Comparison of ENCODE assay signal across 9 mouse cellular contexts in genomic region chr11:49076001-49076757, GRCm38 (mm10). TPM values are rescaled to one million over a fixed set of nuclear protein-coding genes. Genes with fewer than 3 reads are reported as not detected.
DNase-seq lines count a peak whose midpoint lies in the region; ATAC-seq and TF ChIP-seq lines count a peak whose summit lies in the region.
"Not testable (repeated sequence)": the region's sequence is repeated elsewhere in the genome, so short reads cannot be mapped to it uniquely, and the experiment has no call there.
"Had no signal": no experiment of that assay in that cellular context is flagged by ENCODE, and none has a peak within 500 bp of the region (broad histone marks: within the 10 kb centered on the region; RNA-seq: fewer than 3 reads in every experiment).

Ifi47 (plus strand) TSS chr11:49076587.

- ATAC-seq in hematopoietic stem cell, adult 5-6 weeks (replicated peaks in 1 of 2; ENCODE audit: insufficient read depth in 1 of 2, low FRiP score in 2 of 2, low TSS enrichment in 1 of 2, low read depth in 1 of 2, poor library complexity in 2 of 2, severe bottlenecking in 2 of 2) = peak; percentile 89 to 91
- not testable (repeated sequence) for ATAC-seq in kidney, embryonic 16.5 days (ENCODE audit: low FRiP score, low TSS enrichment)
- 0 out of 2 replicates have a peak, but pooled peaks have one; percentile 37 for ATAC-seq in liver, embryonic 12.5 days

- H3K27ac ChIP-seq in bone marrow, adult 2 months (ENCODE audit: control insufficient read depth, insufficient read depth, low read depth, low read length, poor library complexity) = peak within 1 kb of the TSS; percentile 55; the same call in 1 of the 2 replicates
- peak within 1 kb of the TSS; percentile 29; the same call in 1 of the 2 replicates for H3K27ac ChIP-seq in kidney, embryonic 16.5 days (ENCODE audit: low read length)
- H3K27ac ChIP-seq in liver, embryonic 12.5 days = peak within 1 kb of the TSS; percentile 63
- H3K27ac ChIP-seq in olfactory bulb, adult 2 months (ENCODE audit: insufficient read depth, low read depth, low read length) = not testable (repeated sequence)

- H3K27me3 ChIP-seq in kidney, embryonic 16.5 days (ENCODE audit: insufficient read depth, low read length); liver, embryonic 12.5 days (replicated peaks): not testable (repeated sequence)

- H3K9ac ChIP-seq in kidney, embryonic 16.5 days (replicated peaks; ENCODE audit: low read length); liver, embryonic 12.5 days: not testable (repeated sequence)

- WGBS in bone marrow, adult 2 months = 8% methylated on average over 6 of the region's 6 CpGs
- WGBS in kidney, embryonic 16.5 days = 71% methylated on average over 6 of the region's 6 CpGs
- WGBS in liver, embryonic 12.5 days (ENCODE audit: insufficient replicate concordance) = 27% methylated on average over 6 of the region's 6 CpGs
- WGBS in olfactory bulb, adult 2 months = 78% methylated on average over 6 of the region's 6 CpGs

- TF ChIP-seq CTCF in bone marrow, adult 2 months (IDR thresholded peaks at IDR 0.05; ENCODE audit: control insufficient read depth, insufficient read depth, low read length); olfactory bulb, adult 2 months (IDR thresholded peaks at IDR 0.05; ENCODE audit: insufficient read depth, low read depth, low read length): not testable (repeated sequence)

- not testable (repeated sequence) for TF ChIP-seq POLR2A in bone marrow, adult 2 months (IDR thresholded peaks at IDR 0.05; ENCODE audit: borderline replicate concordance, control insufficient read depth, low read depth, low read length); olfactory bulb, adult 2 months (IDR thresholded peaks at IDR 0.05; ENCODE audit: insufficient read depth, low read depth, low read length)

- not testable (repeated sequence) for H3K9me3 ChIP-seq in kidney, embryonic 16.5 days (ENCODE audit: low read length); liver, embryonic 12.5 days (replicated peaks)

- peak; percentile 25 for DNase-seq in CD4-positive, CD25-positive, alpha-beta regulatory T cell, adult 2 months (ENCODE audit: low read depth, low spot score)
- peak; percentile 46 to 76 for DNase-seq in heart, adult 18-20 months
- peak; percentile 43 for DNase-seq in lung, postnatal 10 days

- H3K4me1 ChIP-seq in bone marrow, adult 2 months (ENCODE audit: control insufficient read depth, insufficient read depth, low read length); kidney, embryonic 16.5 days (ENCODE audit: insufficient read depth, low read length); olfactory bulb, adult 2 months (ENCODE audit: control insufficient read depth, insufficient read depth, low read length): not testable (repeated sequence)
- H3K4me1 ChIP-seq in liver, embryonic 12.5 days = peaks cover 21% of the 10 kb centered on the region

- H3K4me3 ChIP-seq in bone marrow, adult 2 months (replicated peaks; ENCODE audit: control insufficient read depth, low read depth, low read length) = peak within 1 kb of the TSS; percentile 55
- not testable (repeated sequence) for H3K4me3 ChIP-seq in kidney, embryonic 16.5 days (ENCODE audit: low read length); liver, embryonic 12.5 days; olfactory bulb, adult 2 months (ENCODE audit: insufficient read depth, low read depth, low read length)

- H3K4me2 ChIP-seq in kidney, embryonic 16.5 days (replicated peaks; ENCODE audit: low read depth, low read length) = not testable (repeated sequence)
- peak within 1 kb of the TSS; percentile 20; the same call in 1 of the 2 replicates for H3K4me2 ChIP-seq in liver, embryonic 12.5 days

- H3K36me3 ChIP-seq in kidney, embryonic 16.5 days (ENCODE audit: insufficient read depth, low read length); liver, embryonic 12.5 days: not testable (repeated sequence)

RNA-seq across cellular contexts. Expression of gene Ifi47, which starts in this region (rescaled TPM):
- 18.2 and 26.2 TPM in 2 replicates for polyA plus RNA-seq in bone marrow, adult 2 months (2011; ENCODE audit: insufficient read depth, insufficient read length, low replicate concordance, missing spikeins)
- 1 to 10 TPM; 3.4 to 5.6 TPM for total RNA-seq in heart, adult 18-20 months (2021)
- total RNA-seq in hematopoietic stem cell, adult 5-6 weeks (2017) = 57.2 and 82.0 TPM in 2 replicates
- 2.1 and 2.6 TPM in 2 replicates for polyA plus RNA-seq in kidney, embryonic 16.5 days (2015; fragmentation: Nextera tagmentation; extraction: Ambion mirVana)
- polyA plus RNA-seq in liver, embryonic 12.5 days (2016; fragmentation: Nextera tagmentation; extraction: Ambion mirVana) = 7.0 and 7.2 TPM in 2 replicates
- not detected in 2 replicates for polyA plus RNA-seq in olfactory bulb, adult 2 months (2012; ENCODE audit: insufficient read depth, insufficient read length, low replicate concordance, missing spikeins)
- polyA plus RNA-seq: neural tube, embryonic 14.5 days had no signal
